Mouse (Mus musculus) liver, adult 2 months (tissue): ENCODE measurements around the gene Heatr3.

Source experiments
- CTCF ChIP-seq: fragments of 200-500 bp; IDR thresholded peaks from 2 replicates; pipeline ENCODE4 v1.5.1; 2011; ENCODE audit warnings: low read depth, low read length, control low read depth
- POLR2A ChIP-seq: fragments of 200-500 bp; IDR thresholded peaks from 2 replicates; pipeline ENCODE4 v1.6.1; 2011; ENCODE audit warnings: low read length, control low read depth; ENCODE audit not compliant: insufficient read depth; ENCODE audit errors: extremely low read depth

DNA sequence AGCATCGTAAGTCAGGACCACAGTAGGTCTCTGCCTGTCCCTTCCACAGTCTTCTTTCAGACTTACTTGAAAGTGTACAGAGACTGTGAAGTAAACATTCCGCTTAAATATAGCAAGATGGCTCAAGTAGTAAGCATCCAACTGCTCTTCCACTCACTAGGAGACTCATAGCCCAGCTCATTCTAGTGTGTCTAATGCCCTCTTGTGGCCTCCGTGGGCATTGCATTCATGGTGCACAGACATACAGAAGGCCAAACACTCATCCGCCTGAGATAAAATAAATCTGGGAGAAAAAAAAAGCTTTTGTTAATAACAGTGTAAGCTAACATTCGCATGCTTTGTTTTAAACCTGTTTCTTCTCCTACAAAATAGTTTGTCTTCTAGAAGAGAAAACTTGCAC lies 23.8 kb downstream of the Heatr3 start:
- TF ChIP-seq CTCF (peak; percentile 69), POLR2A (no peak)
